Mouse (Mus musculus) MEL (cell line): ENCODE results near the gene Steap3. TPM values are rescaled to one million over a fixed set of nuclear protein-coding genes. Genes with fewer than 3 reads are reported as not detected.
A peak's percentile ranks its signal among the peaks of the same experiment; 100 is the strongest.

ENCODE experiments used
- DNase-seq: peaks from one replicate; pipeline ENCODE4 v3.0.0; 2011; ENCODE audit warnings: low read depth, low spot score
- H3K27ac ChIP-seq: 2 replicates; pipeline ENCODE4 v1.5.1; 2012; ENCODE audit warnings: low read depth, mild to moderate bottlenecking, control low read depth, low read length, moderate library complexity; ENCODE audit not compliant: control insufficient read depth
- H3K27me3 ChIP-seq, 2 experiments: fragments of 150-350 bp in 1 of 2; sonication (generic) in 1 of 2; 2 replicates each; pipeline ENCODE4 v1.6.1; 2012; ENCODE audit warnings: low read length in 2 of 2, mild to moderate bottlenecking in 2 of 2, improper control_type of control experiment in 1 of 2, moderate library complexity in 1 of 2; ENCODE audit not compliant: insufficient read depth in 2 of 2, control insufficient read depth in 1 of 2
- H3K36me3 ChIP-seq, 2 experiments: 2 replicates each; pipeline ENCODE4 v1.6.1; 2012 to 2014; ENCODE audit warnings: low read length in 2 of 2, improper control_type of control experiment in 1 of 2, inconsistent platforms in 1 of 2, mild to moderate bottlenecking in 1 of 2; ENCODE audit not compliant: insufficient read depth in 2 of 2, control insufficient read depth in 1 of 2
- H3K4me1 ChIP-seq, 2 experiments: fragments of 150-350 bp in 1 of 2; sonication (generic) in 1 of 2; 2 replicates each; pipeline ENCODE4 v1.6.1; 2012; ENCODE audit warnings: low read length in 2 of 2, improper control_type of control experiment in 1 of 2, mild to moderate bottlenecking in 1 of 2; ENCODE audit not compliant: insufficient read depth in 2 of 2, control insufficient read depth in 1 of 2
- H3K4me3 ChIP-seq, 2 experiments: fragments of 150-350 bp in 1 of 2; sonication (generic) in 1 of 2; 2 replicates each; pipeline ENCODE4 v1.5.1; 2012; ENCODE audit warnings: low read depth in 2 of 2, low read length in 2 of 2, mild to moderate bottlenecking in 2 of 2, moderate library complexity in 2 of 2, control low read depth in 1 of 2, improper control_type of control experiment in 1 of 2; ENCODE audit not compliant: control insufficient read depth in 1 of 2, insufficient read depth in 1 of 2
- H3K79me2 ChIP-seq: 2 replicates; pipeline ENCODE4 v1.6.1; 2012; ENCODE audit warnings: mild to moderate bottlenecking, low read length, moderate library complexity; ENCODE audit not compliant: control insufficient read depth, poor library complexity, insufficient read depth
- H3K9ac ChIP-seq: 2 replicates; pipeline ENCODE4 v1.6.1; 2012; ENCODE audit warnings: low read depth, mild to moderate bottlenecking, control low read depth, low read length, moderate library complexity; ENCODE audit not compliant: control insufficient read depth, poor library complexity, severe bottlenecking
- H3K9me3 ChIP-seq: fragments of 150-350 bp; sonication (generic); replicated peaks from 2 replicates; pipeline ENCODE4 v1.6.1; 2012; ENCODE audit warnings: mild to moderate bottlenecking, low read length, improper control_type of control experiment, moderate library complexity; ENCODE audit not compliant: insufficient read depth
- BHLHE40 ChIP-seq: IDR thresholded peaks from 2 replicates; pipeline ENCODE4 v1.6.1; 2012; ENCODE audit warnings: low read depth, mild to moderate bottlenecking, inconsistent platforms, low read length, improper control_type of control experiment, borderline replicate concordance
- CTCF ChIP-seq, 3 experiments: IDR thresholded peaks in 2 of 3; conservative IDR thresholded peaks in 1 of 3; 2 replicates each; pipeline ENCODE4 v1.5.1; 2011 to 2012; ENCODE audit warnings: low read length in 3 of 3, low read depth in 2 of 3, mild to moderate bottlenecking in 2 of 3, improper control_type of control experiment in 1 of 3, inconsistent platforms in 1 of 3, mixed read lengths in 1 of 3, moderate library complexity in 1 of 3; ENCODE audit not compliant: control insufficient read depth in 1 of 3, insufficient read depth in 1 of 3, poor library complexity in 1 of 3, severe bottlenecking in 1 of 3
- E2F4 ChIP-seq: IDR thresholded peaks from 2 replicates; pipeline ENCODE4 v1.6.1; 2011; ENCODE audit warnings: low read depth, low read length, improper control_type of control experiment, borderline replicate concordance
- EP300 ChIP-seq, 2 experiments: IDR thresholded peaks; 2 replicates each; pipeline ENCODE4 v1.6.1; 2011; ENCODE audit warnings: improper control_type of control experiment in 2 of 2, low read length in 2 of 2, low read depth in 1 of 2, mild to moderate bottlenecking in 1 of 2
- ETS1 ChIP-seq: IDR thresholded peaks from 2 replicates; pipeline ENCODE4 v1.6.1; 2012; ENCODE audit warnings: low read depth, mild to moderate bottlenecking, inconsistent platforms, low read length, improper control_type of control experiment, moderate library complexity
- GABPA ChIP-seq: IDR thresholded peaks from 2 replicates; pipeline ENCODE4 v1.6.1; 2012; ENCODE audit warnings: low read depth, mild to moderate bottlenecking, inconsistent platforms, low read length, improper control_type of control experiment, moderate library complexity
- GATA1 ChIP-seq: IDR thresholded peaks from 2 replicates; pipeline ENCODE4 v1.6.1; 2011; ENCODE audit warnings: low read depth, low read length, improper control_type of control experiment
- HCFC1 ChIP-seq: IDR thresholded peaks from 2 replicates; pipeline ENCODE4 v1.6.1; 2012; ENCODE audit warnings: low read depth, mild to moderate bottlenecking, inconsistent platforms, low read length, improper control_type of control experiment, moderate library complexity
- JUND ChIP-seq: IDR thresholded peaks from 2 replicates; pipeline ENCODE4 v1.6.1; 2011; ENCODE audit warnings: low read depth, mild to moderate bottlenecking, improper control_type of control experiment, low read length
- KAT2A ChIP-seq: conservative IDR thresholded peaks from 2 replicates; pipeline ENCODE4 v1.6.1; 2012; ENCODE audit warnings: low read depth, low read length, improper control_type of control experiment, inconsistent platforms
- MAFK ChIP-seq: IDR thresholded peaks from 2 replicates; pipeline ENCODE4 v1.6.1; 2011; ENCODE audit warnings: low read depth, mild to moderate bottlenecking, low read length, improper control_type of control experiment, borderline replicate concordance
- MAZ ChIP-seq: IDR thresholded peaks from 2 replicates; pipeline ENCODE4 v1.6.1; 2012; ENCODE audit warnings: low read depth, mild to moderate bottlenecking, inconsistent platforms, low read length, improper control_type of control experiment
- MEF2A ChIP-seq: IDR thresholded peaks from 2 replicates; pipeline ENCODE4 v1.6.1; 2014; ENCODE audit warnings: low read depth, mild to moderate bottlenecking, inconsistent platforms, low read length, improper control_type of control experiment; ENCODE audit not compliant: poor library complexity, insufficient replicate concordance, severe bottlenecking; ENCODE audit errors: extremely low read depth
- MXI1 ChIP-seq: IDR thresholded peaks from 2 replicates; pipeline ENCODE4 v1.6.1; 2011; ENCODE audit warnings: mild to moderate bottlenecking, low read depth, low read length, improper control_type of control experiment
- MYB ChIP-seq: IDR thresholded peaks from 2 replicates; pipeline ENCODE4 v1.6.1; 2011; ENCODE audit warnings: mild to moderate bottlenecking, low read depth, low read length, improper control_type of control experiment
- MYC ChIP-seq: IDR thresholded peaks from 2 replicates; pipeline ENCODE4 v1.6.1; 2011; ENCODE audit warnings: low read depth, mild to moderate bottlenecking, low read length, improper control_type of control experiment, moderate library complexity
- NRF1 ChIP-seq: IDR thresholded peaks from 2 replicates; pipeline ENCODE4 v1.6.1; 2014; ENCODE audit warnings: low read depth, mild to moderate bottlenecking, inconsistent platforms, low read length, improper control_type of control experiment, moderate library complexity; ENCODE audit not compliant: poor library complexity, insufficient read depth, severe bottlenecking
- POLR2A ChIP-seq, 2 experiments: IDR thresholded peaks; 2 replicates each; pipeline ENCODE4 v1.6.1; 2011 to 2012; ENCODE audit warnings: low read length in 2 of 2, mild to moderate bottlenecking in 2 of 2, control low read depth in 1 of 2, improper control_type of control experiment in 1 of 2, low read depth in 1 of 2, moderate library complexity in 1 of 2; ENCODE audit not compliant: control insufficient read depth in 1 of 2, insufficient read depth in 1 of 2, poor library complexity in 1 of 2
- POLR2AphosphoS2 ChIP-seq: IDR thresholded peaks from 2 replicates; pipeline ENCODE4 v1.6.1; 2011; ENCODE audit warnings: low read length, improper control_type of control experiment
- POLR2AphosphoS5 ChIP-seq: IDR thresholded peaks from 2 replicates; pipeline ENCODE4 v1.6.1; 2012; ENCODE audit warnings: low read depth, borderline replicate concordance, mild to moderate bottlenecking, inconsistent platforms, low read length, moderate library complexity, mixed read lengths
- RAD21 ChIP-seq: IDR thresholded peaks from 2 replicates; pipeline ENCODE4 v1.6.1; 2011; ENCODE audit warnings: mild to moderate bottlenecking, low read depth, low read length, improper control_type of control experiment
- RCOR1 ChIP-seq: IDR thresholded peaks from 2 replicates; pipeline ENCODE4 v1.6.1; 2012; ENCODE audit warnings: low read depth, mild to moderate bottlenecking, inconsistent platforms, low read length, improper control_type of control experiment
- SIN3A ChIP-seq: IDR thresholded peaks from 2 replicates; pipeline ENCODE4 v1.6.1; 2012; ENCODE audit warnings: low read length, improper control_type of control experiment, inconsistent platforms
- SMC3 ChIP-seq: IDR thresholded peaks from 2 replicates; pipeline ENCODE4 v1.6.1; 2011; ENCODE audit warnings: low read depth, low read length, improper control_type of control experiment
- TAL1 ChIP-seq: IDR thresholded peaks from 2 replicates; pipeline ENCODE4 v1.6.1; 2012; ENCODE audit warnings: mild to moderate bottlenecking, inconsistent platforms, low read length, moderate library complexity, mixed read lengths
- TBP ChIP-seq: IDR thresholded peaks from 2 replicates; pipeline ENCODE4 v1.8.0; 2011; ENCODE audit warnings: low read depth, low read length, improper control_type of control experiment
- TCF12 ChIP-seq: IDR thresholded peaks from 2 replicates; pipeline ENCODE4 v1.6.1; 2014; ENCODE audit warnings: low read depth, mild to moderate bottlenecking, inconsistent platforms, low read length, improper control_type of control experiment, moderate library complexity
- UBTF ChIP-seq: IDR thresholded peaks from 2 replicates; pipeline ENCODE4 v1.6.1; 2012; ENCODE audit warnings: low read depth, mild to moderate bottlenecking, inconsistent platforms, low read length, improper control_type of control experiment, moderate library complexity, borderline replicate concordance; ENCODE audit not compliant: insufficient read depth
- USF1 ChIP-seq: IDR thresholded peaks from 2 replicates; pipeline ENCODE4 v1.6.1; 2014; ENCODE audit warnings: low read depth, mild to moderate bottlenecking, inconsistent platforms, low read length, improper control_type of control experiment, moderate library complexity
- ZC3H11A ChIP-seq: IDR thresholded peaks from 2 replicates; pipeline ENCODE4 v1.6.1; 2012; ENCODE audit warnings: low read depth, mild to moderate bottlenecking, inconsistent platforms, low read length, improper control_type of control experiment
- ZMIZ1 ChIP-seq: IDR thresholded peaks from 2 replicates; pipeline ENCODE4 v1.6.1; 2012; ENCODE audit warnings: low read depth, mild to moderate bottlenecking, inconsistent platforms, low read length, improper control_type of control experiment, moderate library complexity
- polyA plus RNA-seq, 2 experiments: library from polyadenylated mRNA; stranded (reverse) in 1 of 2; unstranded in 1 of 2; fragments of >175 nt in 1 of 2; fragments of >200 nt in 1 of 2; gene quantifications; 2 replicates each; pipeline versions ENCODE4 v1.2.1 to v1.2.4; 2012; ENCODE audit warnings: low replicate concordance in 2 of 2, low read depth in 1 of 2; ENCODE audit not compliant: insufficient read length in 2 of 2, insufficient read depth in 1 of 2, missing spikeins in 1 of 2
- total RNA-seq: library from RNA; depleted of rRNA; stranded (reverse); fragments of 300-350 nt; gene quantifications from 2 replicates; pipeline ENCODE4 v1.2.3, GENCODE M21; 2012

Gene Steap3
- total and polyA plus RNA-seq, 3 experiments, result 50.2 to 101 (median 98.2) TPM

- no peaks in the 10 kb centered on the region for H3K9me3 ChIP-seq
- DNase-seq, result no peak
- no peaks in the 10 kb centered on the region for H3K27me3 ChIP-seq
- TF ChIP-seq MAZ (no peak), MYC (no peak), UBTF (no peak), BHLHE40 (no peak)
- TF ChIP-seq, all 39 proteins: peak for 0
- H3K36me3 ChIP-seq, result peaks cover 7 to 13% of the 10 kb centered on the region in 2 experiments
- no peak overlapping the region for H3K4me3 ChIP-seq
- peak overlapping the region; percentile 39; the same call in 1 of the 2 replicates for H3K27ac ChIP-seq
- no peaks in the 10 kb centered on the region for H3K79me2 ChIP-seq
- H3K4me1 ChIP-seq, result peaks cover 2 to 17% of the 10 kb centered on the region in 2 experiments; a peak in 3 of 4 replicates
- no peak overlapping the region for H3K9ac ChIP-seq
Observed at GRCm38 (mm10) chr1:120232170-120232569, 40.3 kb downstream of the Steap3 start.

GRCm38 (mm10) chr1:120231334-120231733, 41.2 kb downstream of the Steap3 start:
- no peaks in the 10 kb centered on the region for H3K9me3 ChIP-seq
- TF ChIP-seq CTCF (IDR thresholded peaks at IDR 0.05 in 2 of 3, conservative IDR thresholded peaks at IDR 0.05 in 1 of 3; ENCODE audit: control insufficient read depth in 1 of 3, insufficient read depth in 1 of 3, low read depth in 2 of 3, low read length in 3 of 3, poor library complexity in 1 of 3, severe bottlenecking in 1 of 3) (peak; percentile 52 to 80 (median 70)), TAL1 (0 out of 2 replicates have a peak, but pooled peaks have one; percentile 14), MYB (no peak), BHLHE40 (no peak), ZC3H11A (peak; percentile 43), GATA1 (peak; percentile 78), MYC (no peak), ZMIZ1 (no peak), POLR2A (IDR thresholded peaks at IDR 0.05; ENCODE audit: control insufficient read depth in 1 of 2, insufficient read depth in 1 of 2, low read depth in 1 of 2, low read length in 2 of 2, poor library complexity in 1 of 2) (no peak), SMC3 (peak; percentile 70), POLR2AphosphoS2 (no peak), GABPA (no peak), MAFK (no peak), NRF1 (0 out of 2 replicates have a peak, but pooled peaks have one; percentile 21), MEF2A (no peak), TBP (no peak), MAZ (no peak), RAD21 (peak; percentile 55), JUND (no peak), KAT2A (no peak), ETS1 (peak; percentile 87), USF1 (no peak), POLR2AphosphoS5 (no peak), RCOR1 (peak; percentile 33; the same call in 1 of the 2 replicates), MXI1 (0 out of 2 replicates have a peak, but pooled peaks have one; percentile 33), E2F4 (no peak), HCFC1 (no peak), SIN3A (peak; percentile 47), TCF12 (peak; percentile 74), EP300 (IDR thresholded peaks at IDR 0.05; ENCODE audit: low read depth in 1 of 2, low read length in 2 of 2) (peak; percentile 66 to 71)
- TF ChIP-seq, all 39 proteins: peak for 13
- Histone ChIP-seq H3K4me1 (peaks cover 2 to 14% of the 10 kb centered on the region in 2 experiments; a peak in 3 of 4 replicates), H3K4me3 (no peak overlapping the region), H3K27ac (peak overlapping the region; percentile 39; the same call in 1 of the 2 replicates), H3K27me3 (no peaks in the 10 kb centered on the region), H3K36me3 (peaks cover 7 to 11% of the 10 kb centered on the region in 2 experiments), H3K79me2 (no peaks in the 10 kb centered on the region), H3K9ac (no peak overlapping the region)
- DNase-seq, result peak; percentile 61
